Mouse (Mus musculus): ENCODE measurements around the gene Zfp114.

GRCm38 (mm10) chr7:24196961-24197360, 22.1 kb downstream of the Zfp114 start:
- TF ChIP-seq CTCF (IDR thresholded peaks at IDR 0.05; ENCODE audit: low read depth) (no peak), EP300 (optimal IDR thresholded peaks at IDR 0.05) (no peak)

Data from stomach, postnatal 0 days (tissue).